Mouse (Mus musculus) hematopoietic stem cell, adult 5-6 weeks (primary cell): ENCODE results near the gene Myo9b. TPM values are rescaled to one million over a fixed set of nuclear protein-coding genes. Genes with fewer than 3 reads are reported as not detected.
"Not testable (repeated sequence)": the region's sequence is repeated elsewhere in the genome, so short reads cannot be mapped to it uniquely, and the experiment has no call there.

Experiments used
- ATAC-seq, 2 experiments: fragments of 125-278 bp in 1 of 2; replicated peaks in 1 of 2; 2 replicates each; pipeline ENCODE4 v1.8.0; 2016 to 2017; ENCODE audit warnings: inconsistent platforms in 2 of 2, mild to moderate bottlenecking in 2 of 2, moderate number of reproducible peaks in 2 of 2, low read depth in 1 of 2, moderate TSS enrichment in 1 of 2; ENCODE audit not compliant: low FRiP score in 2 of 2, poor library complexity in 2 of 2, severe bottlenecking in 2 of 2, insufficient read depth in 1 of 2, low TSS enrichment in 1 of 2
- total RNA-seq: library from RNA; stranded (forward); fragments of 172-1452, 232-1000 nt; gene quantifications from 2 replicates; pipeline ENCODE4 v1.2.3, GENCODE M21; 2017

Myo9b gene
- total RNA-seq, 1 experiment from 2014 or later: 43.6 TPM

DNA sequence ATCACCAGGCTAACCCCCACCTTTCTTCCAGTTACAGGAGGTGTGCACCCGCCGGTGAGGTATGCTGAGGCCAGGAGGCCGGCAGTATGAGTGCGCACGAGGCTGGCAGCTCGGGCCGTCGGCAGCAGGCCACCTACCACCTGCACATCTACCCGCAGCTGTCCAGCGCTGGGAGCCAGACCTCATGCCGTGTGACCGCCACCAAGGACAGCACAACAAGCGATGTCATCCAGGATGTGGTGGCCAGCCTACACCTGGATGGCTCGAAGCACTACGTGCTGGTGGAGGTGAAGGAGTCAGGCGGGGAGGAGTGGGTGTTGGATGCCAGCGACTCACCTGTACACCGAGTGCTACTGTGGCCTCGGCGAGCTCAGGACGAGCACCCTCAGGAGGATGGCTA lies 17.7 kb downstream of the Myo9b start:
- ATAC-seq: no peak

DNA sequence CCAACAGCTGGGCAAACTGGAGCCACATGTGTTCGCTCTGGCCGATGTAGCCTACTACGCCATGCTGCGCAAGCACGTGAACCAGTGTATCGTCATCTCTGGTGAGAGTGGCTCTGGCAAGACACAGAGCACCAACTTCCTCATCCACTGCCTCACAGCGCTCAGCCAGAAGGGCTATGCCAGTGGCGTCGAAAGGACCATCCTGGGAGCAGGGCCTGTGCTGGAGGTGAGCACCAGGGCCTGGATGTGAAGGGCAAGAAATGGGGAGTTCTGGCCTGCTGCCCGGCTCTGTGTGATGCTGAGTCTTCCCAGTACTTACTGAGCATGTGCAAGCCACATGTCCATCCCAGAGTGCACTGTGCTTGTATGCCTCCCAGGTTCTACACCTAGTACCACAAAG lies 18.4 kb downstream of the Myo9b start:
- no peak for ATAC-seq

DNA sequence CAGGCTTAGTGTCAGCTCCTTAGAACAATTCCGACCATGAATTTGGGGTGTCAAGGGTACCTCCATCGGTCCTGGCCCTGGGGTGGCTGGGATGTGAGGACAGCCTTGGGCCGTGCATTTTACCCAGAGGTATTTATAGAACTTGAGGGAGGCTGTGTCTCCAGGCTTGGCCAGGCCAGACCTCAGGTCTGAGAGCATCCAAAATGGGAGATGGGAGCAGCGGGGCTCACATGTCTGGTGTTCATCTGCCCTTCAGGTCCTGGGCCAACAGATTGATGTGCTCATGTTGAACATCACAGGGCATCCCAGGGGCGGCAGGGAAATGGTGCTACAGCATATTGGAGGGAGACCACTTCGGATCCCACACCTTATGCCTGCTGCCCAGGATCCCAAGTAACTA lies 18.8 kb downstream of the Myo9b start:
- no peak for ATAC-seq

DNA sequence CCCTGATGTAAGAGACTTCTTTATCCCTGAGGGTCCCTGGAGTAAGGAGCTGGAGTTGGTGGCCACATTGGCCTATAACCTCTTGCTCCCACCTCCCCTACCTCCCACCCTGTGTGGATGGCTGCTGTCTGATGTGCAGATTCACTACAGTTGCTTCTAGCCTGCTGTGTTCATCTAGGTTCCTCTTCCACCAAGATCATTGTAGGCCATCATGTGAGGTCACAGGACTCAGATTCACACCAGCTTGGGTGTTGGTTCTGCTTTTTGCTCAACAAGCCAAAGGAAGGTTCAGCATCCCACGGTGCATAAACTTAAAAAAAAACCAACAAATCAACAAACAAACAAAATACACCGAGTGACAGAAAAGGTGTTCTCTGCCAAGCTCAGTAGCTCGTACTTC lies 21.4 kb downstream of the Myo9b start:
- peak; percentile 22 to 52; a peak in 3 of 4 replicates for ATAC-seq

DNA sequence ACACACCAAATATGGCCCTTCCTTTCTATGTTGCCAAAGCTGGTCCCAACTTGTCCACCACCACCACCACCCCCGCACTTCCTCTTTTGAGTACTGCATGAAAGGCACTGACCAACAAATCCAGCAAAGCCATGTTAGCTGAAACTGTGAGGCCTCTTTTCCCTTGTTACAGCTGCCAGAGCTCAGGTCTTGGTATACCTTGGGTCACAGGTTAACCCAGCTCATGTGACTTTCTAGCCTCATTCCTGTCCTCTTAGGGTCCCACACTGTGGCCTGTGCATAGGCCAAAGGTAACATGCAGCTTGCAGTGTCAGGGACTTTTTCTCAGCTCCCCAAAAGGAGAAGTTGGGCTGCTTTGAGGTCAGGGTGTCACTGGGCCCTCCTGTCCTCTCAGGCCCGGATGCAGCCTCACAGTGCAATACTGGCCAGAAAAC lies 23.7 kb downstream of the Myo9b start:
- ATAC-seq: peak; percentile 64 to 80

DNA sequence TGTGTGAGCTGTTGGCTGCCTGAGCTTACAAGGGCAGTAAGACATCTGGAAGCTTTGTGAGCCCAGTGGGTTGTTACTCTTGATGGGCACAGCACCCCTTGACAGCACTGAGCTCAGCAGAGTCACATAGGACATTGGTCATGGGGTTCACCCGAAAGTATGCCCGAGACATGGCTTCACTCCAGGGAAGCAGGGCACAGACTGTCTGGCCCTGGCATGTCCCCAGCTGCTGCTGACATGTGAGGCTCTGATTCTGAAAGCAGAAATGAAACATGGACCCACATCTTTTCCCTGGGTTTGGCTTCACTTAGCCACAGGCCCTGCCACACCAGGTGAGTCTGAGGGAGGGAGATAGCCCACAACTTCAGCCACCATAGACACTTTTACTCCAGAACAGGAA lies 24.3 kb downstream of the Myo9b start:
- peak in 1 of 2 experiments; percentile 16; a peak in 2 of 4 replicates for ATAC-seq

DNA sequence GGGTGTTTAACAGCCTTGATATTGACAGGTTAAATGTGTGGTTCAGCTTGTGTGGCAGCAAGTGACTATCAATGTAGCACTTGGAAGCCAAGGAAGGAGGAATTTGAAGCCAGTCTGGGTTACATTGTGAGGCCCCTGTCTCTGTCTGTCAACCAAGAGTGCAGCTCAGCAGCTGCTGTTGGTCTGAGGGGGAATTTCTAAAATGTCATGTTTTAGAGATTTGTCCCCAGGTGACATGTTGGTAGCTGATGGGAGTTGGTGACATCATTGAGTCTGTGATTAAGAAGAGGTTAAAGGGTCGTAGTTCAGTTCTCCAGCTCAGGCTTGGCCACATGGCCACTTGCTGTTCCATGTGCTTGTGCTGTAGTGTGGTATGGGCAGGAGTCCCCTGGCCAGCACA lies 24.9 kb downstream of the Myo9b start:
- no peak for ATAC-seq

DNA sequence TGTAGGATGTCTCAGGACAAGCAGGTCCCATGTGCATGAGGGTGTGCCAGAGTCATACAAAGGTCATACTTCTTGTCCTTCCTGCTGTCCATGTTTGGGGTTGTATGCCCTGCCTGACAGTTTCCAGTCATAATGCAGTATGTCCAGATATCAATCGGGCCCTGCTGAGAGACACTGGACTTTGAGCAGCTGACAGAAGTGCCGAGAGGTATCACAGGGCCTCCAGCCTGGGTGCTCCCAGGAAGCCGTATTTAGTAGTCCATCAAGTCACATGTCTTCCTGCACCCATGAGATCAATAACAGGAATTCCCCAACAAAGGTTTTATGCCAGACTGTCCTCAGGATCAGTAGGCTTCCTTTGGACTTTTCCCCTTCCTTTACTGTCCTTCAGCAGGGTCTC lies 27.2 kb downstream of the Myo9b start:
- ATAC-seq: no peak

DNA sequence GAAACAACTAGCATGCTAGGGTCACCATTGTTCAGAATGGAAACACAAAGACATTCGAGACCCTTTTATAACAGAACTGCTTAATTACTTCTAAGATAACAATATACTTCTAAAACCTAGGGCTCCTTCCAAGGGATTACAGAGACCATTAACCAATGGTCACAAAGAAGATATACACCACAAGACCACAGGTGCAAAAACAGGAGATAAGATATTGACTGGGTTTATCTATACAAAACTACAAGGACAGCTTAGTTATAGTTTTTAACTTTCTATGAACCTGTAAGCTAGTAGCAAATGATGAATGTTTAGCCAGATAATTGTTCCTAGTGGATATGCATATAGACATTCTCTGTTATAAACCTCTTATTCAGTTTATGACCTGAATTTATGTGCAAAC lies 30.3 kb downstream of the Myo9b start:
- no peak for ATAC-seq

DNA sequence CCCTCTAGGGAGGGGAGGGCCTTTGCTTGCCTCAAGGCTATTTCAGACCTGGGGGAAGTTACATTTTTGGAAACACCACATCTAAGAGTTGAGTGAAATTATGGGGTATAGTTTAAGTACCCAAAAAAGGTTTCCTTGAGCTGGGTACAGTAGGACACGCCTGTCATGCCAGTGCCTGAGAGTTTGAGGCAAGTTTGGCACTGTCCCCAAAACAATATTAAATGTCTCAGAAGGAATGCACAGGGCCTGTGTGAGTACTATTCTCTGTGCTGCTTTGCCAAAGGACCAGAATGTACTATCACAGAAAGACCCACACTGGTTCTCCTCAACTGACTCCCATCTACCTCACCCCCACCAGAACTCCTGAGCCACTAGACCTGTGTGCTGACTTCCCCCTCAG lies 31.1 kb downstream of the Myo9b start:
- ATAC-seq: no peak

DNA sequence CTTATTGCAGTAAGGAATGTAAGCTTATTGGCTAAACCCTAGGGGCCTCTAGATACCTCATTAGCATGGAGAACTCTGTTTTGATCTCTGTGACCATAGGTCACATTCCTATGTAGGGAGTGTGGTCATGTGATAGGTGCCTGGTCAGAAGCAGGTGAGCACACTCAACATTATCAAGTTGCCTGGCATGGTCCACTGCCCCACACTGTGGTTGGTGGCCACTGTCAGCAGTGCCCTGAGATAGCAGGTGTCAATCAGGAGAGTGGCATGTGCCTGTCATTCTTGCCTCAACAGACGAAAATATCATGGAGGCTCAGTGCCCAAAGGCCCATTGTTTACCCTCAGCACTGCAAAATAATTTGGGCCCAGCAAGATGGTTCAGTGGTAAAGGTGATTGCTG lies 33.5 kb downstream of the Myo9b start:
- no peak for ATAC-seq

DNA sequence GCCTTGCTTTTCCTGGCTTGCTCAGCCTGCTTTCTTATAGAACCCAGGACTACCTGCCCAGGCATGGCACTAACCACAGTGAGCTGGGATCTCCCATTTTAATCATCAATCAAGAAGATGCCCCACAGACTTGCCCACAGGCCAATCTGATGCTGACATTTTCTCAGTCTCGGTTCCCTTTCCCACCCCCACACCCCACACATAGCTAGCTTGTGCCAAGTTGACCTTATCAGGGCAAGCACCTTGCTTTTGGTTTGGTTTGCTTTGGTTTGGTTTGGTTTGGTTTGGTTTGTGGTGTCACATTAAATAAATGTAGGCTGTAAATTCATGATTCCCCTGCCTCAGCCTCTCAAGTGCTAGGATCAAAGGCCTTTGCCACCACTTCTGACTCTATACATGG lies 34.9 kb downstream of the Myo9b start:
- no peak for ATAC-seq

DNA sequence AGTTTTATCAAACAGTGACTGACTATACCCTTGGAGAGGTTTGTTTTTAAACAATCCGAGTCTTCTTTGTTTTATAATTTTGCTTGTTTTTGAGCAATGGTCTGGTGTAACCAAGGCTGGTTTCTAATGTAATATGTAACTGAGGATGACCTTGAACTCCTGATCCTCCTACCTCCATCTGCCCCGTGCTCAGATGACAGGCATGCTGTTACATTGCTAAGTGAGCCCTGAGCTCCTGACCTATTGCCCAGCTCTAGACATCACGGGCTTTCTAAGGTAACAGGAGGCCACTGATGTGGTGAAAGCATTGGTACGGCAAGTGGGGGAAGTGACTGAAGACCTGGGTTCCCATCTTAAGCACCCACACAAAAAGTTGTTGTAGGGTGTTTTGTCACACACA lies 35.4 kb downstream of the Myo9b start:
- no peak for ATAC-seq

DNA sequence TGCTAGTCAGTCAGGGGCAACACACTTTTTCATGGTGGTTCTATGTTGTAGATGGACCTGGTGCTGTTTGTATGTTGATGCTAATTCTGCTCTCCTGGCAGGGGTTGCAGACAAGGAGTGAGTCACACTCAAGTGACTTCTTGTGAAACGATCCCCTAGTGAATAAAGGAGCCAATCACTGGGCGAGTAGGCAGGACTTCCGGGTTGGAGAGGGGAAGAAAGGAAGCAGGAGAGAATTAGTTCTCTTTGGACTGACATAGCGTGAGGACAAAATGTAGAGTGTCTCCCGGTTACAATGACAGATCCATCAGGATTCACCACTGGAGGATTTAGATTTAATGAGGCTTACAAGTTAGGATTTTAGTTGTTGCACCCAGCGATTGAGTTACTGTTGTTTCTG lies 37.9 kb downstream of the Myo9b start:
- no peak for ATAC-seq

DNA sequence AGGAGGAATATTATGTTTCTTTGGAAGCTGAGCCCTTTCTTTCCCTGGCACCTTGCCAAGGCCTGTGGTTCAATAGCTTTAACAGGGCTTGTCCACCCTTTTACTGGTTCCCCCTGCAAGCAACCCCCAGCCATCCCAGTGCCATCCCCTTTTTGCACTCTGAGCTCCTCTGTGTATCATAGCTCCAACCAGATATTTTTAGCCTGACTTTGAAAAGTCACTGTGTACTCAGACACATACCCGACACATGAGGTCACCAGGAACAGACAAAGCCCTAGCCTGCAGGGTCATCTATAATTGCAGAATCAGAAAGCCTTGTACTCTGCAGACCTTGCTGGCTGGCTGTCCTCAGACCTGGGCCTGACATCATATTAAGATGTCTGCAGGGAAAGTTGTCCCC lies 40.2 kb downstream of the Myo9b start:
- ATAC-seq: no peak

DNA sequence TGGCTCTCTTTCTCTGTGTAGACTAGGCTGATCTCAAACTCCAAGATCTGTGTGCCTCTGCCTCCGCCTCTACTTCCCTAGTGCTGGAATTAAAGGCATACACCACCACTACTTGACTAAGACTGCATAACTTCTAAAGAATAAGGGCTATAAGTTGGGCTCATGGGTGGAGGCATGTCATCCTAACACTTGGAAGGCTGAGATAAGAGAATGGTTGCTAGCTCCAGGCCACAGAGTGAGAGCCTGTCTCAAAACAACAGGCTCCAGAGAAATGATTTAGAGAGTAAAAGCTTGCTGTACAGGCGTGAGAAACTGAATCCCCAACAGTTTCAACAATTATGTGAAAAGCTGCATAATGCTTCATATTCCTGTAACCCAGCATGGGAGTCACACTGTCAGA lies 41.4 kb downstream of the Myo9b start:
- no peak for ATAC-seq

DNA sequence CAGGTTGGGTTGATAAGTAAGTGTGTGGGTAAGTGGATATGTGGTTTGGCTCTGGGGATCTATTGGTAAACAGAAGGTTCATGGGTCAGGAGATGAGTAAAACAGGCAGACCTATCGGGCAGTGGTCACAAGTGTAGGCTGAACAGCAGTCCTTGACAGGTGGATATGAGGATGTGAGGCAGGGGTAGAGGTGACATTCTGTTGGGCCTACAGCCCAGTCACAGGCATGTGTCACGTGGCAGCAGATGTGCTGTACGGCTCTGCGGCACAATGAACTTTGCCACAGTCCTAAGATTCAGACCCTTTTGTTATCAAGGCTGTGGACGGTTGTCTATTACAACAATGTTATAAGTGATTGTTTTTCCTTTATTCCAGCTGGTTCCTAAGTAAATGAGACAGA lies 43.5 kb downstream of the Myo9b start:
- ATAC-seq: no peak

DNA sequence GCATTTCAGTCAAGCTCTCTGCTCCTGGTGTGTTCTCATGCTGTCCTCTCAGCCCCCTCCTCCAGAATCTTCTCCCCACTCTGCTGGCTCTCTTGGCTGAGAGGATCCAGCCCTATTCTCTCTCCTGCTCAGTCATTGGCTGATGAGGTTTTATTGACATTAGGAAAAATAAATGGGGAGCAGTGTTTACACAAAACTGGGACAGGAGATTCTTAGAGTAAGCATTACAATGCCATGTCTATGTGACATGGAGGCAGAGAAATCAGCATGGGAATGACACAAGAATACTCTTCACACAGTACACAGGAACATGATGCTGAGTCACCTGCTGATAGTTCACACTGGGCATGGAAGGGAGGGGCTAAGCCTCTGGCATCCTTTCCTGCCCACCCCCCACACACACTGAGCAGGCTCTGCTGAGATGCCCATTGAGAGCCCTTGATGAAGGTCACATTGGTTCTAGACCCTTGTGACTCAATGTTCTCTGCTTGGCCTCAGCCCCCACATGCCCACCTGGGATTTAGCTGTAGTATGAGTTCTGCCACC lies 44.0 kb downstream of the Myo9b start:
- no peak for ATAC-seq

DNA sequence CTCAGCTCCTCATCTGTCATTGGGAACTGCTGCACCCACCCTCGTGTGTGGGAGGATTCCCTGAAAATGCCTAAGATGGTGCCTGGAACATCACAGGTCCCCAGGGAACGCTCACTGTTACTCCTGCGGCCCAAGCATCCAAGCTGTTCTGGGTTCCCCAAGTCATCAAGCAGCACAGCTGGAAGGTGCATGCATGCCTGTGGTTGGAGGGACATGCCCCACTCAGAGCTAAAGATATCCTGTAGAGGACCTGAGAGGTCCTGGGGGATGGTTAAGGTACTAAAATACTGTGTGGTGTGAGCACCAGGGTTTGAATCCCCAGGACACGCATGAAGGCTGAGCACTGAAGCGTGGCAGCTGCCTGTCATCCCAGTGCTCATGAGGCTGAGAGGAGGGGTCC lies 46.1 kb downstream of the Myo9b start:
- not testable (repeated sequence) for ATAC-seq

DNA sequence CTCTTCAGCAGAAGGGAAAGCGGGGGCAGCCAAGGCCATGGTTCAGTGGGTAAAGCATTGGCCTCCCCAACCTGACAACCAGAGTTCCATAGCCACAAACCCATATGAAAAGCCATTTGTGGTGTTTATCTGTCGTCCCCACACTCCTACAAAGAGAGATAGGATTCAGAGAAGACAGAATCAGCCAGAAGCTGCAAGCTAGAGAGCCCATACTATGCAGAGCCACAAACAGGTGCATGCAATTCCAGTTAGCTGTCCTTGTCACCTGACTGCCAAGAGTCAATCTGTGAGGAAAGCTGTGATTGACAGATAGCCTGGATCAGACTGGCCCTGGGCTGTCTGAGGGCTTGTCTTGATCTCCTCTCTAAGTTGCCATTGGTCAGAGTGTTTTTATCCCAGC lies 47.2 kb downstream of the Myo9b start:
- ATAC-seq: not testable (repeated sequence)
